Mouse (Mus musculus) lung, postnatal 0 days (tissue): ENCODE measurements at regions not wholly inside any gene's neighbourhood (a gene's known extent, or its start where the extent isn't known, plus 50 kb on each side); places are given as distances from the start of the nearest gene placed in this dataset.

ENCODE experiments used
- CTCF ChIP-seq: IDR thresholded peaks from 2 replicates; pipeline ENCODE4 v1.5.1; 2016; ENCODE audit warnings: antibody characterized with exemption, mild to moderate bottlenecking
- EP300 ChIP-seq: IDR thresholded peaks from 2 replicates; pipeline ENCODE4 v1.6.1; 2016; ENCODE audit warnings: antibody characterized with exemption, mild to moderate bottlenecking, control low read depth

GRCm38 (mm10) chr8:41648276-41648675, 231.4 kb upstream of the Frg1 start:
- no peak for TF ChIP-seq CTCF
- no peak for TF ChIP-seq EP300
